Mouse (Mus musculus) heart, embryonic 10.5 days (tissue): Measurements from ENCODE around the gene Wdr64. TPM values are rescaled to one million over a fixed set of nuclear protein-coding genes. Genes with fewer than 3 reads are reported as not detected.

Experiments
- DNase-seq: peaks from one replicate; pipeline ENCODE4 v3.0.0-alpha.2; 2017; ENCODE audit warnings: low spot score
- H3K27ac ChIP-seq: fragments of 300-500 bp; sonication (generic); 2 replicates; pipeline ENCODE4 v1.5.1; 2016; ENCODE audit warnings: mild to moderate bottlenecking
- H3K27me3 ChIP-seq: fragments of 300-500 bp; sonication (generic); 2 replicates; pipeline ENCODE4 v1.6.1; 2016; ENCODE audit warnings: mild to moderate bottlenecking; ENCODE audit not compliant: poor library complexity, insufficient read depth, severe bottlenecking
- H3K36me3 ChIP-seq: fragments of 300-500 bp; sonication (generic); 2 replicates; pipeline ENCODE4 v1.6.1; 2016; ENCODE audit warnings: mild to moderate bottlenecking, moderate library complexity
- H3K4me1 ChIP-seq: fragments of 300-500 bp; sonication (generic); 2 replicates; pipeline ENCODE4 v1.6.1; 2016; ENCODE audit warnings: mild to moderate bottlenecking
- H3K4me3 ChIP-seq: fragments of 300-500 bp; sonication (generic); 2 replicates; pipeline ENCODE4 v1.5.1; 2016; ENCODE audit warnings: mild to moderate bottlenecking, moderate library complexity
- H3K9me3 ChIP-seq: fragments of 300-500 bp; sonication (generic); 2 replicates; pipeline ENCODE4 v1.6.1; 2016; ENCODE audit warnings: mild to moderate bottlenecking, moderate library complexity
- WGBS: fragments of 180-500 bp; shearing (Covaris S2); methylation state at CpG from one replicate; pipeline ENCODE4 v1.1.7; 2016; 5-methylcytosine and 5-hydroxymethylcytosine counted together
- polyA plus RNA-seq: library from polyadenylated mRNA; unstranded; fragments of >200 nt; fragmentation: Nextera tagmentation; extraction: Ambion mirVana; gene quantifications from 2 replicates; pipeline ENCODE4 v1.2.1, GENCODE M21; 2016

The Wdr64 gene
- polyA plus RNA-seq, 1 experiment from 2014 or later, result not detected

DNA sequence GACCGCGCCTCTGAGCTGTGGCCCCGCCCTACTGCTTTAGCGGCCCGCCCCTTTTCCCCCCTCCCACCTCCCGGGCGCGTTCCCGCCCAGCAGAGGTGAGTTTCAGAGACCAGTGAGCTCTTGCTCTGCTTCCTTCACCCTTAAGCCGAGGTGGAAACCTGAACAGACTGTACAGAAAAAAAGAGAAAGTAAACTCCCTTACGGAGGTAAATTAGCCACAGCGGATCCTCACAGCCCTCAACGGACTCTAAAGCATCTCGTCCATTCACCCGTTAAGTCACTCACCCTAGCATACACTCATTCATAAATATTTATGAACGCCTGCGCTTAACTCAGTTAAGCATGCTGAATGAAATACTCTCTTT, 5.4 kb upstream of the Wdr64 start:
- peak overlapping the region; percentile 98 for H3K27ac ChIP-seq
- H3K4me3 ChIP-seq, result peak overlapping the region; percentile 82
- 3% methylated on average over 17 of the region's 17 CpGs for WGBS
- H3K9me3 ChIP-seq, result no peaks in the 10 kb centered on the region
- H3K36me3 ChIP-seq, result peaks cover 3% of the 10 kb centered on the region; the same call in 1 of the 2 replicates
- no peak for DNase-seq
- H3K27me3 ChIP-seq, result no peaks in the 10 kb centered on the region
- H3K4me1 ChIP-seq, result peaks cover 25% of the 10 kb centered on the region

DNA sequence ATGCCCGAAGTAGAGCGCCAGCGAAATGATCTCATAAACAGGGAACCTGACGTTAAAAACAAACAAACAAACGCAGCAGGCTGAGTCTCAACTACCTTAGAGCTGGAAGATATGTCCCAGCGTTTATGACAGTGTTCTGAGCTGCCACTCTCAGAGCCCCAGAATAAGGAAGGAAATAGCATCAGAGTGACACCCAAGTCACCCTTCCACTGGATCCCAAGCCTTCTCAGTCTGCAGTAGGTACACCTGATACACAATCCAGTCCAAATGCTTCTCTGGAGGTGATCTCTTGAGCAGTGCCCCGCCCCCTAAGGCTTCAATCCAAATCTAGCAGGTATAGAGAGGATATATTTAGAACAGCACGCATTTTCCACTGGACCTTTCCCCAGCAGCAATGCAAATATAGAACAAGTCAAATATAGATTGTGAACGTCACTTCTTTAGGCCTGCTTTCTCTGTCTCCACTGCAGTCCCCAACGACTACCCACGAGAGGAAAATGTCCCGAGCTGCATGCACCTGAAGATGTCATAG, 4.9 kb upstream of the Wdr64 start:
- peak overlapping the region; percentile 98 for H3K27ac ChIP-seq

DNA sequence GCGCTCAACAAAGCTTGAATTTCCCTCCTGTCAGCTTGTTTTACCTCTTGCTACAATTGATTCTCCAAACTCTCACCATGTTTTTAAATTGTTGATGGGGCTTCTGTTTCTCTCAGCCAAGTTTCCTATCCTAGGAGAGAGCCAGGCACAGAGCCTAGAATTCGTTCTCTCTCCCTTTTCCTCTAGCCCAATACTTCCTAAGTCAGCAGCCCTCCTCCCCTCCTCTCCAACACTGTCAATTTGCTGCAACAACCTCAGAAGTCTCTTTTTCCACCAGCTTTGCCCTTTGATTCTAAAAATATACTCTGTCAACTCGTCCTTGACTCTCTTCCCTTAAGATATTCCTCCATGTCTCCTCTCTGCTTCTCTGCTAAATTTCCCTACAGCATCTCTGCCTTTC, 982 bp downstream of the Wdr64 start:
- no peak overlapping the region; the same call in 1 of the 2 replicates for H3K27ac ChIP-seq
- DNase-seq, result no peak
- H3K9me3 ChIP-seq, result no peaks in the 10 kb centered on the region
- no peaks in the 10 kb centered on the region for H3K27me3 ChIP-seq
- H3K4me1 ChIP-seq, result peaks cover 6% of the 10 kb centered on the region; the same call in 1 of the 2 replicates
- H3K4me3 ChIP-seq, result no peak overlapping the region
- no peaks in the 10 kb centered on the region for H3K36me3 ChIP-seq
- WGBS, result 48% methylated on average over 3 of the region's 3 CpGs

More for the DNA sequence above, 4.9 kb upstream of the Wdr64 start:
- Histone ChIP-seq H3K4me3 (peak overlapping the region; percentile 82), H3K36me3 (no peaks in the 10 kb centered on the region), H3K9me3 (no peaks in the 10 kb centered on the region), H3K4me1 (peaks cover 25% of the 10 kb centered on the region), H3K27me3 (no peaks in the 10 kb centered on the region)
- 36% methylated on average over 12 of the region's 12 CpGs for WGBS
- no peak for DNase-seq

DNA sequence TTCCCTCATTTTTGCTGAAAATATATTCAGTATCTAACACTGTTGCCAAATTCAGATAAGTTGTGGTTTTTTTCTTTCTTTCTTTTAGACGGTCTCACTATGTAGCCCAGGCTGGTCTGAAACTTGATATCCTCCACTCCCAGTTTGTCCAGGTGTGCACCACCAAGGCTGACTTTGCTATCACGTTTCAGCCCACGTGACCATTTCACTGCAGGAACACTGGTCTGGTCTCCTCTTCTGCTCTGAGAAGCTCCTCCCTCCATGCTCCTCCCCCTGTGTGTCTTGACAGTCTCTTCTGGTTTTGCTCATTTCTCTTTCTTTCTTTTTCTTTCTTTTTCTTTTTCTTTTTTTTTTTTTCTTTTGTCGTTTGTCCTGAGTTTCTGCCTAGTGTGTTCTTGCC, 1.4 kb downstream of the Wdr64 start:
- H3K27ac ChIP-seq, result no peak overlapping the region
- peaks cover 6% of the 10 kb centered on the region; the same call in 1 of the 2 replicates for H3K4me1 ChIP-seq
- no peaks in the 10 kb centered on the region for H3K27me3 ChIP-seq
- no peak for DNase-seq
- H3K36me3 ChIP-seq, result no peaks in the 10 kb centered on the region
- WGBS, result 24% methylated on average over 4 of the region's 4 CpGs
- H3K4me3 ChIP-seq, result no peak overlapping the region
- H3K9me3 ChIP-seq, result no peaks in the 10 kb centered on the region

DNA sequence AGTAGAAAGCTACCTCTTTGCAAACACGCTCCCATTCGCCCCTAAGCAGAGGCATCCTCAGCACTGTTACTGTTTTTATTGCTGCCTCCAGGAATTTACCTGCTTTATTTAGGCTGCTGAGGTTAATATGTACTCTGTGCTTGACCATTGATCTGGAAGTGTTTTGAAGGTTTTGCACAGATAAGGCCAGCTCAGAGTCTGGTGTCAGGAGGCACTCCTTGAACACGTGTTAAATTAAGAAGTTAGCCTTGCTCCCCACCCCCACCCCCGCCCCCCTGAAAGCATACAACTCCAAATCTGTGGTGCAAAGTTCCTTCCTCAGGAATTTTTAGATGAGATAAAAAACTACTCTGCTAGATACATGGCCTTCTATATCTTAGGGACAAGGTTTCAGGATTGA, 2.8 kb downstream of the Wdr64 start:
- WGBS, result 65% methylated on average over 4 of the region's 4 CpGs
- Histone ChIP-seq H3K4me3 (no peak overlapping the region), H3K36me3 (no peaks in the 10 kb centered on the region), H3K27ac (no peak overlapping the region), H3K9me3 (no peaks in the 10 kb centered on the region), H3K4me1 (peaks cover 6% of the 10 kb centered on the region; the same call in 1 of the 2 replicates), H3K27me3 (no peaks in the 10 kb centered on the region)
- no peak for DNase-seq

DNA sequence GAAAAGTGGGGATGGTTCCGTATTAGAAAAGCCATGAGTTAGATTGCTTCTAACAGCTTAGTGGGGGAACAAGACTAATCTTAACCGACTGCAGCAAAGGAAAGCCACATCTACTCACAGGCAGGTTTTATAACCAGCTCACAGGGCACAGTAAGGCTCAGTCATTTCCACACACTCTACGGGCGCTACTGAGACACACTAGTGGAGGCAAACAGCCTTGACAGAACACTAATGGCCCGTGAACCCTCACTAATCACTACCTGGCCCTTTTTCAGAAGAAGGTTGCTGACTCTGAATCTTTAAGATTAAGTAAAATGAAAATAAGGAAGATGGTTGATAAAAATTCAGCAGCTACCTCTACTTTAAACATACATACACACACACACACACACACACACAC, 9.2 kb downstream of the Wdr64 start:
- H3K27me3 ChIP-seq, result no peaks in the 10 kb centered on the region
- 72% methylated on average over 5 of the region's 5 CpGs for WGBS
- no peak overlapping the region for H3K27ac ChIP-seq
- no peak overlapping the region for H3K4me3 ChIP-seq
- DNase-seq, result no peak
- H3K4me1 ChIP-seq, result no peaks in the 10 kb centered on the region
- no peaks in the 10 kb centered on the region for H3K9me3 ChIP-seq
- H3K36me3 ChIP-seq, result no peaks in the 10 kb centered on the region

DNA sequence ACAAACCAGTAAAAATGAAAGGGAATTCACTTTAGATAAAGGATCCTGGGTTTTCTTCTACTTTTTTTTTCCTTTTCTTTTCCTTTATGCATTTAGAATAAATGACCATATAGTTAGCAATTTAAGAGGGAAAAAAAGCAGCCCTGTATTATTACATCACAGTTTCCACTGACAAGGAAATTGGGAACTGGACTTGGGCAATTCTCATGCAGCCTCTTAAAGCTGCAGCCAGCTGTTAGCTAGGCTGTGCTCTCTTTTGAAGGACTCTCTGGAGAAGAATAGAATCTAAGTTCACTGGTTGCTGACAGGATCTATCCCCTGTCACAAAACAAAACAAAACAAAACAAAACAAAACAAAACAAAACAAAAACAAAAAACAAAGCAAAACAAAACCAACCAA, 9.6 kb downstream of the Wdr64 start:
- H3K4me3 ChIP-seq, result no peak overlapping the region
- DNase-seq, result no peak
- no peaks in the 10 kb centered on the region for H3K9me3 ChIP-seq
- H3K36me3 ChIP-seq, result no peaks in the 10 kb centered on the region
- no peaks in the 10 kb centered on the region for H3K27me3 ChIP-seq
- no peaks in the 10 kb centered on the region for H3K4me1 ChIP-seq
- no peak overlapping the region for H3K27ac ChIP-seq

DNA sequence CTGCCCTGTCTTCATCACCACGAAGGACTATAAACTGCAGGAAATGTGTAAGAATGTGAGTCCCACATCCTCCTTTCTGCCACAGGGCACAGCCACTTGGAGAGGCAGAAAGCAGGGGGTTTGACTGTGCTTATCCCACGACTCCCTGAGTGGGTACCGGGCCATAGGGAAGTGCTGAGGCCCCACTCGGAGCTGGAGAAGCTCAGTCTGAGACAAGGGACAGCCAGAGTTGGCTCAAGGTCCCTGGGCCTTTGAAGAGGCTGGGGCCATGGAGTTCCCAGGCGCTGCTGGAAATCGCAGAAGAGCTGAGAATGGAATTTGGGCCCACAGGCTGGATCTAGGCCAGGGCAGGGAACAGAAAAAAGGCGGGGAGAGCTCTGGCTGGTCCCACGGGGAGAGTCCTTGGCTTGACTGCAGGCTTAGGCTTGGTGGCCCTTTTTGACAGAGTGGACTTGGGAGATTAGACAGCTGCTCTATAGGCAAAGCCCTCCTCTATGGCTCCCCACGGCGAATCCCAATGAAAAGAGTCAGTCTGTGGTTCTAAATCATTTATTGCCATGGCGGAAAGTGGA, 14.0 kb downstream of the Wdr64 start:
- Histone ChIP-seq H3K27me3 (no peaks in the 10 kb centered on the region), H3K36me3 (no peaks in the 10 kb centered on the region), H3K4me3 (no peak overlapping the region), H3K9me3 (no peaks in the 10 kb centered on the region), H3K27ac (no peak overlapping the region), H3K4me1 (no peaks in the 10 kb centered on the region)
- no peak for DNase-seq
- 76% methylated on average over 11 of the region's 11 CpGs for WGBS

DNA sequence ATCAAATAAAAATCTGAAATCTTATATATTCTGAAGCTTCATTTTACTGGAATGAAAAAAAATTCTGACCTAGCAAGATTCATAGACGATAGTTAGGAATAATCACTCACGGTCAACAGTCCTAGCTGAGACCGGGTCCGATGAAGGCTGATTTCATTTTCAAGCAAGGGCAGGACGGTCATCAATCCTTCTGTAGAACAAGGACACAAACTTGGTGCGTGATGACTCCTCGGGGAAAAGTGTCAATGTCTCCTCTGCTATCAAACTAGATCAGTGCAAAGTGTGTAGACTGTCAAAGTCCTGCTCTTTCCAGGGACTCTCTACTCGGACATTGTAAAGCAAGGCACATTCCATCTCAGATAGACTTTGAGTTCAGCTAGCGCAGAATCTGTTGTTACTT, 18.4 kb downstream of the Wdr64 start:
- H3K4me3 ChIP-seq, result no peak overlapping the region
- H3K36me3 ChIP-seq, result no peaks in the 10 kb centered on the region
- no peak overlapping the region for H3K27ac ChIP-seq
- no peak for DNase-seq
- H3K27me3 ChIP-seq, result no peaks in the 10 kb centered on the region
- whole genome bisulfite sequencing, result 88% methylated on average over 9 of the region's 9 CpGs
- H3K4me1 ChIP-seq, result no peaks in the 10 kb centered on the region
- no peaks in the 10 kb centered on the region for H3K9me3 ChIP-seq

DNA sequence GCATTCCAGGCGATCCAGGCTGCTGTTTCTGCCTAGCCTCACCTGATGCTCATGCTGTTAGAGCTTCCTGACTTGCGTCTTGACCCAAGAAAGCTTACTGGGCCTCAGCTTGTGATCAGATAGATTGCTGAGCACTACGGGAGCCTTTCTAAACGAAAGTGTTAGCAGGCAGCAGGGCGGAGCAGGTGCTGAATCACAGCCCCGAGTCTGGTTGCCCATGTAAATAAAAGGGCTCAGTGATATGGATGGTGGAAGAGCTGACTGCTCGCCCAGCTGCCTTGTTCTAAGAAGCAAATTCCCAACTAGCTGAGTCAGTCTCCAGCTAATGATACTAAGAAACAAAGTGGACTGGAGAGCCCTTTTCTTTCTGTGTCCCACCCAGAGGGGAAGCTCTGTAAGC, 27.4 kb downstream of the Wdr64 start:
- Histone ChIP-seq H3K36me3 (no peaks in the 10 kb centered on the region), H3K27me3 (no peaks in the 10 kb centered on the region), H3K27ac (no peak overlapping the region), H3K4me1 (peaks cover 10% of the 10 kb centered on the region; the same call in 1 of the 2 replicates), H3K9me3 (no peaks in the 10 kb centered on the region), H3K4me3 (no peak overlapping the region)
- no peak for DNase-seq
- WGBS, result 24% methylated on average over 7 of the region's 7 CpGs

DNA sequence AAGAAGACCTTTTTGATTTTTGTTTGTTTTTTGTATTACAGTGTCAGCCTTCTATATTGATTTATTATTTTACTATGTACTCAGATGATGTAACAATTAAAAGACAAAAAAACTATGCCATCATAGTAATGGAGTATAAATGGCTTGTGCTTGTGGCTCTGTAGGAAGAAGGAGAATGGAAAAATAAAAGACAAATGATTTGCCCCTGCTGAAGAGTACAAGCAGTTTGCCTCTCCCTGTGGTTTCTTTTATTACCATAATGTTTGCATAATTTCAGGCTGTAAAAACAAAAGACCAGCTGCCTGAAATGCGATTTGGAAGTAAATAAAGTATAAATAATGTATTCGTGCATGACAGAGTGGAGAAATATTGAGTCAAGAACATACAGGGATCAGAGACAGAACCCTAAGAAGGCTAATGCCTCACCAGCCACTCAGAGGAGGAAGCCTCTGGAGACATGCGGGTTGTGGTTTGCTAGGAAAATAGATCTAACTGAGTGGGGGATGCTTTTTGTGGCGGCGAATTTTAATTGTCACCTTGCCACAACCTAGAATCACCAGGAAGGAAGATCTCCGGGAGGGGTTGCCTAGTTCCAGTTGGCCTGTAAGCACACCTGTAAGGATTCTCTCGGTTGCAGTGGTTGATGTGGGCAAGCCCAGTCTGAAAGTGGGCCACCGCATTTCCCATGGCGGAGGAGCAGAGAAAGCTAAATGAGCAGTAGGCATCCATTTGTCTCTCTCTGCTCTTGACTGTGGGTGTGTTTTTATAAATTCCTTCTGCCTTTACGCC, 56.4 kb downstream of the Wdr64 start:
- Histone ChIP-seq H3K4me1 (no peaks in the 10 kb centered on the region), H3K27me3 (no peaks in the 10 kb centered on the region), H3K36me3 (no peaks in the 10 kb centered on the region), H3K27ac (no peak overlapping the region), H3K4me3 (no peak overlapping the region), H3K9me3 (no peaks in the 10 kb centered on the region)
- DNase-seq, result no peak
- 80% methylated on average over 10 of the region's 10 CpGs for WGBS

DNA sequence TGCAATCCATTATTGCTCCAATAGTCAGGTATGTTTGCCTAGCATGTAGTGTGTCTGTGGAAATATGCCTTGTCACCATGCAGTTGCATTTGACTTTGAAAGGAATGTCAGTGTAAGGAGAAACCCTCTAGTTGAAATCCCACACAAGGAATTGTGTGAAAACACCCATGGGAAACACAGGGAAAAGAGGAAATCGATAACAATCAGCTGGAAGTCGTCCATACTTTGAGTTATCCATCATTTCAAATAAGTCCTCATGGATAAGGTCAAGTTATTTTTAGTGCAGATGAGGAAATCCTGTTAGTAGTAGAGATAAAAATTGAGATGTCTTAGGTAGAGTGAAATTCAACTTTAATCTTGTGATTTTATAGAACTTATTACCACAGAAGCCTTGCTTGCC, 96.3 kb downstream of the Wdr64 start:
- 74% methylated on average over 2 of the region's 2 CpGs for WGBS
- H3K9me3 ChIP-seq, result no peaks in the 10 kb centered on the region
- H3K27me3 ChIP-seq, result no peaks in the 10 kb centered on the region
- no peaks in the 10 kb centered on the region for H3K36me3 ChIP-seq
- no peak overlapping the region for H3K27ac ChIP-seq
- no peaks in the 10 kb centered on the region for H3K4me1 ChIP-seq
- no peak for DNase-seq
- H3K4me3 ChIP-seq, result no peak overlapping the region

DNA sequence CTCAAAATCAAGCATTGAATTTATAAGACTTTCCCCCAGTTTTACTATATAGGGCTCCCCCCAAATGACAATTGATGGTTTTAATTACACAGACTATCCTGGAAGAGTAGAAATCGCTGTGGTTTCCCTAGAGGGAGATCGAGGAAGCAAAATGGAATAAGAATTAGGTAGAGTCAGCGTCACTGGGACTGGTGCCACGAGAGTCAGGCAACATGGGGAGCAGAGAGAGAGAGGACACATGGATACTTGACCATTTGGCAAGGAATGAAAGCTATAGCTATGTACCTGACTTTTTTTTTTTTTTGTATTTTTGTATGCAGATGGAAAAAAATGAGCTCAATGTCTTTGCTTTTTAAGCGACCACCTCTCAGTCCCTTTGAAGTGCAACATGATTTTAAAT, 110.0 kb downstream of the Wdr64 start:
- Histone ChIP-seq H3K36me3 (no peaks in the 10 kb centered on the region), H3K27ac (no peak overlapping the region), H3K4me3 (no peak overlapping the region), H3K4me1 (no peaks in the 10 kb centered on the region), H3K27me3 (no peaks in the 10 kb centered on the region), H3K9me3 (no peaks in the 10 kb centered on the region)
- DNase-seq, result no peak
- WGBS, result 69% methylated on average over 5 of the region's 5 CpGs
